Mouse (Mus musculus) limb, embryonic 13.5 days (tissue): ENCODE results near the gene Eif6. TPM values are rescaled to one million over a fixed set of nuclear protein-coding genes. Genes with fewer than 3 reads are reported as not detected.
A peak's percentile ranks its signal among the peaks of the same experiment; 100 is the strongest.

ENCODE experiments used
- ATAC-seq: fragments of 200-750 bp; cut with Nextera tagmentation; 2 replicates; pipeline ENCODE4 v1.8.0; 2017; ENCODE audit warnings: low read depth, moderate number of reproducible peaks, moderate TSS enrichment; ENCODE audit not compliant: low FRiP score
- H3K27ac ChIP-seq: fragments of 300-500 bp; sonication (generic); 2 replicates; pipeline ENCODE4 v1.5.1; 2015; ENCODE audit warnings: inconsistent platforms, mild to moderate bottlenecking, moderate library complexity
- H3K27me3 ChIP-seq: fragments of 300-500 bp; sonication (generic); 2 replicates; pipeline ENCODE4 v1.6.1; 2015; ENCODE audit warnings: mild to moderate bottlenecking, inconsistent platforms
- H3K36me3 ChIP-seq: fragments of 300-500 bp; sonication (generic); 2 replicates; pipeline ENCODE4 v1.6.1; 2015; ENCODE audit warnings: inconsistent platforms, mild to moderate bottlenecking, moderate library complexity
- H3K4me1 ChIP-seq: fragments of 300-500 bp; sonication (generic); 2 replicates; pipeline ENCODE4 v1.6.1; 2015; ENCODE audit warnings: inconsistent platforms
- H3K4me2 ChIP-seq: fragments of 300-500 bp; sonication (generic); replicated peaks from 2 replicates; pipeline ENCODE4 v1.6.1; 2015; ENCODE audit warnings: inconsistent platforms, mild to moderate bottlenecking, moderate library complexity
- H3K4me3 ChIP-seq: fragments of 300-500 bp; sonication (generic); 2 replicates; pipeline ENCODE4 v1.5.1; 2015; ENCODE audit warnings: moderate library complexity, mild to moderate bottlenecking, inconsistent platforms
- H3K9ac ChIP-seq: fragments of 300-500 bp; sonication (generic); 2 replicates; pipeline ENCODE4 v1.6.1; 2015; ENCODE audit warnings: mild to moderate bottlenecking, inconsistent platforms
- H3K9me3 ChIP-seq: fragments of 300-500 bp; sonication (generic); 2 replicates; pipeline ENCODE4 v1.6.1; 2016; ENCODE audit warnings: inconsistent platforms
- WGBS: fragments of 180-500 bp; shearing (Covaris S2); methylation state at CpG from one replicate; pipeline ENCODE4 v1.1.7; 2015; 5-methylcytosine and 5-hydroxymethylcytosine counted together
- polyA plus RNA-seq: library from polyadenylated mRNA; unstranded; fragments of >200 nt; fragmentation: Nextera tagmentation; extraction: Ambion mirVana; gene quantifications from 2 replicates; pipeline ENCODE4 v1.2.1, GENCODE M21; 2015

Eif6 gene
- polyA plus RNA-seq, 1 experiment from 2014 or later: 188 TPM

- Histone ChIP-seq H3K4me2 (peak overlapping the region; percentile 93), H3K27ac (peak overlapping the region; percentile 45; the same call in 1 of the 2 replicates), H3K9ac (peak overlapping the region; percentile 14; the same call in 1 of the 2 replicates), H3K4me3 (peak overlapping the region; percentile 73), H3K36me3 (peaks cover 44% of the 10 kb centered on the region), H3K9me3 (no peaks in the 10 kb centered on the region), H3K27me3 (no peaks in the 10 kb centered on the region), H3K4me1 (peaks cover 27% of the 10 kb centered on the region)
- 65% methylated on average over 6 of the region's 6 CpGs for WGBS
- peak; percentile 9; the same call in 1 of the 2 replicates for ATAC-seq
Observed at GRCm38 (mm10) chr2:155819449-155820251, 7.1 kb downstream of the Eif6 start.

DNA sequence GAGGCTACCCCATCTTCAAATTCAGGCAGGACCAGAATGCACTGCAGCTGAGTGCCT, 7.5 kb downstream of the Eif6 start, which contains the start of gene BC029722:
BC029722 (minus strand) TSS at position 35 of the 57 bp plus-strand sequence.
- ATAC-seq: no peak
- H3K9ac ChIP-seq: peak within 1 kb of the TSS; percentile 89
- peaks cover 44% of the 10 kb centered on the region for H3K36me3 ChIP-seq
- H3K27ac ChIP-seq: peak within 1 kb of the TSS; percentile 69
- no peaks in the 10 kb centered on the region for H3K9me3 ChIP-seq
- peak within 1 kb of the TSS; percentile 93 for H3K4me2 ChIP-seq
- H3K27me3 ChIP-seq: no peaks in the 10 kb centered on the region
- peaks cover 30% of the 10 kb centered on the region for H3K4me1 ChIP-seq
- H3K4me3 ChIP-seq: peak within 1 kb of the TSS; percentile 73

DNA sequence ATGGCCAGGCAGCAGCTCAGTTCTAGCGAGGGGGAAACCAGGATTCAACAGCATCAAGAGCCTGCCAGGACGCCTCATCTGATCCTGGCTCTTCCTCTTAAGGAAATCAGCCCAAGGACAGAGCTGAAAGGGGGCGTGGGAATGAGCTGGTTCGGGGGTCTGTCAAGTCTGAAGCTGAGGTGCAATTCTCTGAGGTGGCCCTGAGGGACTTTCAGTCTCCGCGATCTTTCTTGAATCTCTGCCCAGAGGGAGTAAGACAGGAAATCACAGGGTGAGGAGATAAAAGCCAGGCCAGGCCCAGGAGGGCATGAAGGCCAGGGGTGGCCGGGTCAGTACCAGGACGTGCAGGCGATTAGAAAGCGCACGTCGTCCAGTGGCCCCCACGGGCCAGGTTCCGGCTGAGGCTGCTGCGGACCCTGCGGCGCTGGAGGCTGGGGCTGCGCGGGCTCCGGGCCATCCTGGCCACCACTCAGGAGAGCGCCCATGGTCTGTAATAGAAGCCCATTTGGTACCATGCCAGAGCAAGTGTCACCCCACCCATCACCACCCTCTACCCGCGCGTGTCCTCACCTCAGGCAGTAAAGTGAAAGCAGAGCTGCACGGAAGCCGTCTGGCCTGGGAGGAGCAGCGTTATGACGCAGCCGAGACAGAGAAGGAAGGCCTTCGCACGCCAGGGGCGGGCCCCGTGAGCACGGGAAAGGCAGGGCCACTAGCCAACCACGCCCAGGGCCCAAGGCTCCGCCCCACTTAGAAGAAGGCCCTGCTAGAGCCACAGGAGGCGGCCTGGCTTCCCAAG, 7.9 kb downstream of the Eif6 start:
- WGBS: 2% methylated on average over 37 of the region's 37 CpGs
- ATAC-seq: peak; percentile 94
- Histone ChIP-seq H3K27me3 (no peaks in the 10 kb centered on the region), H3K36me3 (peaks cover 41% of the 10 kb centered on the region), H3K4me3 (peak overlapping the region; percentile 73), H3K9ac (peak overlapping the region; percentile 89), H3K4me2 (peak overlapping the region; percentile 93), H3K27ac (peak overlapping the region; percentile 69), H3K9me3 (no peaks in the 10 kb centered on the region), H3K4me1 (peaks cover 30% of the 10 kb centered on the region)

GRCm38 (mm10) chr2:155817301-155818245, 9.2 kb downstream of the Eif6 start:
- Histone ChIP-seq H3K27ac (no peak overlapping the region), H3K9ac (peak overlapping the region; percentile 89; the same call in 1 of the 2 replicates), H3K36me3 (peaks cover 29% of the 10 kb centered on the region), H3K9me3 (no peaks in the 10 kb centered on the region), H3K4me3 (peak overlapping the region; percentile 73), H3K4me2 (peak overlapping the region; percentile 93), H3K27me3 (no peaks in the 10 kb centered on the region), H3K4me1 (peaks cover 30% of the 10 kb centered on the region)
- WGBS: 77% methylated on average over 10 of the region's 10 CpGs
- ATAC-seq: no peak

GRCm38 (mm10) chr2:155816179-155816578, 10.5 kb downstream of the Eif6 start:
- H3K4me1 ChIP-seq: peaks cover 30% of the 10 kb centered on the region
- no peaks in the 10 kb centered on the region for H3K9me3 ChIP-seq
- no peak overlapping the region for H3K9ac ChIP-seq
- no peaks in the 10 kb centered on the region for H3K27me3 ChIP-seq
- no peak overlapping the region for H3K27ac ChIP-seq
- no peak overlapping the region for H3K4me3 ChIP-seq
- WGBS: 100% methylated on average over 1 of the region's 1 CpGs
- H3K4me2 ChIP-seq: no peak overlapping the region
- ATAC-seq: no peak
- H3K36me3 ChIP-seq: peaks cover 17% of the 10 kb centered on the region

GRCm38 (mm10) chr2:155814829-155815228, 11.9 kb downstream of the Eif6 start:
- no peak for ATAC-seq
- H3K27ac ChIP-seq: no peak overlapping the region
- 11% methylated on average over 5 of the region's 5 CpGs for WGBS

GRCm38 (mm10) chr2:155812637-155813036, 14.1 kb downstream of the Eif6 start:
- H3K4me1 ChIP-seq: peaks cover 13% of the 10 kb centered on the region
- no peaks in the 10 kb centered on the region for H3K9me3 ChIP-seq
- H3K27me3 ChIP-seq: no peaks in the 10 kb centered on the region
- no peak overlapping the region for H3K27ac ChIP-seq
- WGBS: 79% methylated on average over 4 of the region's 4 CpGs
- H3K4me2 ChIP-seq: no peak overlapping the region
- H3K9ac ChIP-seq: no peak overlapping the region
- no peaks in the 10 kb centered on the region for H3K36me3 ChIP-seq
- no peak overlapping the region for H3K4me3 ChIP-seq
- no peak for ATAC-seq

More at GRCm38 (mm10) chr2:155814829-155815228, 11.9 kb downstream of the Eif6 start:
- Histone ChIP-seq H3K4me3 (no peak overlapping the region), H3K9me3 (no peaks in the 10 kb centered on the region), H3K4me2 (no peak overlapping the region), H3K4me1 (peaks cover 30% of the 10 kb centered on the region), H3K27me3 (no peaks in the 10 kb centered on the region), H3K36me3 (peaks cover 3% of the 10 kb centered on the region), H3K9ac (no peak overlapping the region)

- Histone ChIP-seq H3K4me3 (no peak overlapping the region), H3K36me3 (no peaks in the 10 kb centered on the region), H3K27ac (no peak overlapping the region), H3K9ac (no peak overlapping the region), H3K9me3 (no peaks in the 10 kb centered on the region), H3K27me3 (no peaks in the 10 kb centered on the region), H3K4me2 (no peak overlapping the region), H3K4me1 (peaks cover 12% of the 10 kb centered on the region)
- no peak for ATAC-seq
- WGBS: 42% methylated on average over 16 of the region's 16 CpGs
Observed at GRCm38 (mm10) chr2:155811821-155812396, 14.8 kb downstream of the Eif6 start.

DNA sequence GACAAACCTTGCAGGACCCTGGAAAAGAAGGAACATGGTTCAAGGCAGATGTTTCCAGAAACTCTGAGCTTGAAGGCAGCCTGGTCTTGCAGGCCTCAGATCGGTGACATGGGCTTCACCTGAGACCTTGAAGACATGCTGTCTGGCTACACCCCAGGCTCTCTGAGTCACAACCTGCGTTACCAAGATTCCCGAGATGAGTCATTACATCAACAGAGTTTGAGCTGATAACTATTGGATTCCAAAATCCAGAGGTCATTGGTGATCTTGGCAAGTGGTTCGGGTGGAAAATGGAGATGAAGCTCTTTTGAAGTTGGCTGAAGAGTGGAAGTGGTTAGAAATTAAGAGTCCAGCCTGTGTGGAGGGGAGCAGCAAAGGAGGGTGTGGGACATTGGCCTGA, 17.1 kb downstream of the Eif6 start:
- no peak overlapping the region for H3K4me3 ChIP-seq
- H3K4me1 ChIP-seq: peaks cover 2% of the 10 kb centered on the region; the same call in 1 of the 2 replicates
- H3K27me3 ChIP-seq: no peaks in the 10 kb centered on the region
- WGBS: 84% methylated on average over 4 of the region's 4 CpGs
- no peaks in the 10 kb centered on the region for H3K36me3 ChIP-seq
- H3K4me2 ChIP-seq: no peak overlapping the region
- no peak overlapping the region for H3K9ac ChIP-seq
- ATAC-seq: no peak
- H3K27ac ChIP-seq: no peak overlapping the region
- H3K9me3 ChIP-seq: no peaks in the 10 kb centered on the region

DNA sequence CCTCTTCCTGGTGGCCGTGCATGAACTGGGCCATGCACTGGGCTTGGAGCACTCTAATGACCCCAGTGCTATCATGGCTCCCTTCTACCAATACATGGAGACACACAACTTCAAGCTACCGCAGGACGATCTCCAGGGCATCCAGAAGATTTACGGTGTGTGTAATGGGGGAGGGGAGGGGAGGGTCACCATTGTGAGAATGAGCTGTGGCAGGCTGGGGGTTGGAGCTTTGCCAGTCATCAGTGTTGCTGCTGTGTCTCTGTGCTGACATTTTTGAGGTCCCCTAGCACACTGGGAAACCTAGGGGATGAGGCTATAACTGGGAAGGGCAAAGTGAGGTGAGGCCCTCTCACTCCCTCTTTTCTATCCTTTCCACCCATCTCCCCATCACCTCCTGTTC, 19.3 kb downstream of the Eif6 start:
- Histone ChIP-seq H3K4me1 (no peaks in the 10 kb centered on the region), H3K27ac (no peak overlapping the region), H3K36me3 (no peaks in the 10 kb centered on the region), H3K9me3 (no peaks in the 10 kb centered on the region), H3K9ac (no peak overlapping the region), H3K4me3 (no peak overlapping the region), H3K27me3 (no peaks in the 10 kb centered on the region), H3K4me2 (no peak overlapping the region)
- no peak for ATAC-seq
- 50% methylated on average over 4 of the region's 4 CpGs for WGBS

DNA sequence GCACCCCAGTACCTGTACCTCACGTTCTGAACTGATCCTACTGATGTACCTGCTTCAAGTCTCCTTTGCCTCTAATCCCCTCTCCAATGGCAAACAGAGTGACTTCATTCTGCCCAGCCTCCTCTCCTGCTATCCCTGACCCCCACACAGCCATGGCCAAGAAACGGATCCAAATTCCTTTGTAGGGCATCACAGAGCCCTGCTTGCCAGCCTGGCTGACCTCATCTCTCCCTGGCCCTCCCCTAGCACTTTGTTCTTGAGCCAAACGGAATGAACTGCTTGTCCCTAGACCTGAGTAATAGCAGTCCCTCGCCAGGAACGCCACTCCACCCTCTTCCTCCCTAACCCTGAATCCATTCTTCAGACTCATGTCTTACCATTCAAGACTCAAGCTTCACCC, 20.2 kb downstream of the Eif6 start:
- Histone ChIP-seq H3K4me1 (no peaks in the 10 kb centered on the region), H3K4me3 (no peak overlapping the region), H3K36me3 (no peaks in the 10 kb centered on the region), H3K9me3 (no peaks in the 10 kb centered on the region), H3K9ac (no peak overlapping the region), H3K27ac (no peak overlapping the region), H3K4me2 (no peak overlapping the region), H3K27me3 (no peaks in the 10 kb centered on the region)
- no peak for ATAC-seq
- whole genome bisulfite sequencing: 72% methylated on average over 5 of the region's 5 CpGs

GRCm38 (mm10) chr2:155805925-155806255, 20.8 kb downstream of the Eif6 start:
- Histone ChIP-seq H3K36me3 (no peaks in the 10 kb centered on the region), H3K4me2 (no peak overlapping the region), H3K27me3 (no peaks in the 10 kb centered on the region), H3K9me3 (no peaks in the 10 kb centered on the region), H3K27ac (no peak overlapping the region), H3K4me1 (no peaks in the 10 kb centered on the region), H3K9ac (no peak overlapping the region), H3K4me3 (no peak overlapping the region)
- ATAC-seq: no peak
- WGBS: 89% methylated on average over 6 of the region's 6 CpGs
